Mouse (Mus musculus) MEL (cell line): ENCODE results near the gene Eef2kmt. TPM values are rescaled to one million over a fixed set of nuclear protein-coding genes. Genes with fewer than 3 reads are reported as not detected.

Experiments
- DNase-seq: peaks from one replicate; pipeline ENCODE4 v3.0.0; 2011; ENCODE audit warnings: low read depth, low spot score
- H3K27ac ChIP-seq: 2 replicates; pipeline ENCODE4 v1.5.1; 2012; ENCODE audit warnings: low read depth, mild to moderate bottlenecking, control low read depth, low read length, moderate library complexity; ENCODE audit not compliant: control insufficient read depth
- H3K27me3 ChIP-seq, 2 experiments: fragments of 150-350 bp in 1 of 2; sonication (generic) in 1 of 2; 2 replicates each; pipeline ENCODE4 v1.6.1; 2012; ENCODE audit warnings: low read length in 2 of 2, mild to moderate bottlenecking in 2 of 2, improper control_type of control experiment in 1 of 2, moderate library complexity in 1 of 2; ENCODE audit not compliant: insufficient read depth in 2 of 2, control insufficient read depth in 1 of 2
- H3K36me3 ChIP-seq, 2 experiments: 2 replicates each; pipeline ENCODE4 v1.6.1; 2012 to 2014; ENCODE audit warnings: low read length in 2 of 2, improper control_type of control experiment in 1 of 2, inconsistent platforms in 1 of 2, mild to moderate bottlenecking in 1 of 2; ENCODE audit not compliant: insufficient read depth in 2 of 2, control insufficient read depth in 1 of 2
- H3K4me1 ChIP-seq, 2 experiments: fragments of 150-350 bp in 1 of 2; sonication (generic) in 1 of 2; 2 replicates each; pipeline ENCODE4 v1.6.1; 2012; ENCODE audit warnings: low read length in 2 of 2, improper control_type of control experiment in 1 of 2, mild to moderate bottlenecking in 1 of 2; ENCODE audit not compliant: insufficient read depth in 2 of 2, control insufficient read depth in 1 of 2
- H3K4me3 ChIP-seq, 2 experiments: fragments of 150-350 bp in 1 of 2; sonication (generic) in 1 of 2; 2 replicates each; pipeline ENCODE4 v1.5.1; 2012; ENCODE audit warnings: low read depth in 2 of 2, low read length in 2 of 2, mild to moderate bottlenecking in 2 of 2, moderate library complexity in 2 of 2, control low read depth in 1 of 2, improper control_type of control experiment in 1 of 2; ENCODE audit not compliant: control insufficient read depth in 1 of 2, insufficient read depth in 1 of 2
- H3K79me2 ChIP-seq: 2 replicates; pipeline ENCODE4 v1.6.1; 2012; ENCODE audit warnings: mild to moderate bottlenecking, low read length, moderate library complexity; ENCODE audit not compliant: control insufficient read depth, poor library complexity, insufficient read depth
- H3K9ac ChIP-seq: 2 replicates; pipeline ENCODE4 v1.6.1; 2012; ENCODE audit warnings: low read depth, mild to moderate bottlenecking, control low read depth, low read length, moderate library complexity; ENCODE audit not compliant: control insufficient read depth, poor library complexity, severe bottlenecking
- H3K9me3 ChIP-seq: fragments of 150-350 bp; sonication (generic); replicated peaks from 2 replicates; pipeline ENCODE4 v1.6.1; 2012; ENCODE audit warnings: mild to moderate bottlenecking, low read length, improper control_type of control experiment, moderate library complexity; ENCODE audit not compliant: insufficient read depth
- CHD1 ChIP-seq: IDR thresholded peaks from 2 replicates; pipeline ENCODE4 v1.6.1; 2012; ENCODE audit warnings: low read depth, mild to moderate bottlenecking, inconsistent platforms, low read length, improper control_type of control experiment
- E2F4 ChIP-seq: IDR thresholded peaks from 2 replicates; pipeline ENCODE4 v1.6.1; 2011; ENCODE audit warnings: low read depth, low read length, improper control_type of control experiment, borderline replicate concordance
- ELF1 ChIP-seq: IDR thresholded peaks from 2 replicates; pipeline ENCODE4 v1.6.1; 2014; ENCODE audit warnings: low read depth, mild to moderate bottlenecking, inconsistent platforms, low read length, improper control_type of control experiment, moderate library complexity
- EP300 ChIP-seq, 2 experiments: IDR thresholded peaks; 2 replicates each; pipeline ENCODE4 v1.6.1; 2011; ENCODE audit warnings: improper control_type of control experiment in 2 of 2, low read length in 2 of 2, low read depth in 1 of 2, mild to moderate bottlenecking in 1 of 2
- ETS1 ChIP-seq: IDR thresholded peaks from 2 replicates; pipeline ENCODE4 v1.6.1; 2012; ENCODE audit warnings: low read depth, mild to moderate bottlenecking, inconsistent platforms, low read length, improper control_type of control experiment, moderate library complexity
- JUND ChIP-seq: IDR thresholded peaks from 2 replicates; pipeline ENCODE4 v1.6.1; 2011; ENCODE audit warnings: low read depth, mild to moderate bottlenecking, improper control_type of control experiment, low read length
- MAX ChIP-seq: IDR thresholded peaks from 2 replicates; pipeline ENCODE4 v1.6.1; 2011; ENCODE audit warnings: low read length, improper control_type of control experiment
- POLR2A ChIP-seq, 2 experiments: IDR thresholded peaks; 2 replicates each; pipeline ENCODE4 v1.6.1; 2011 to 2012; ENCODE audit warnings: low read length in 2 of 2, mild to moderate bottlenecking in 2 of 2, control low read depth in 1 of 2, improper control_type of control experiment in 1 of 2, low read depth in 1 of 2, moderate library complexity in 1 of 2; ENCODE audit not compliant: control insufficient read depth in 1 of 2, insufficient read depth in 1 of 2, poor library complexity in 1 of 2
- RCOR1 ChIP-seq: IDR thresholded peaks from 2 replicates; pipeline ENCODE4 v1.6.1; 2012; ENCODE audit warnings: low read depth, mild to moderate bottlenecking, inconsistent platforms, low read length, improper control_type of control experiment
- TAL1 ChIP-seq: IDR thresholded peaks from 2 replicates; pipeline ENCODE4 v1.6.1; 2012; ENCODE audit warnings: mild to moderate bottlenecking, inconsistent platforms, low read length, moderate library complexity, mixed read lengths
- UBTF ChIP-seq: IDR thresholded peaks from 2 replicates; pipeline ENCODE4 v1.6.1; 2012; ENCODE audit warnings: low read depth, mild to moderate bottlenecking, inconsistent platforms, low read length, improper control_type of control experiment, moderate library complexity, borderline replicate concordance; ENCODE audit not compliant: insufficient read depth
- ZNF384 ChIP-seq: IDR thresholded peaks from 2 replicates; pipeline ENCODE4 v1.6.1; 2012; ENCODE audit warnings: low read depth, mild to moderate bottlenecking, inconsistent platforms, low read length, improper control_type of control experiment
- polyA plus RNA-seq, 2 experiments: library from polyadenylated mRNA; stranded (reverse) in 1 of 2; unstranded in 1 of 2; fragments of >175 nt in 1 of 2; fragments of >200 nt in 1 of 2; gene quantifications; 2 replicates each; pipeline versions ENCODE4 v1.2.1 to v1.2.4; 2012; ENCODE audit warnings: low replicate concordance in 2 of 2, low read depth in 1 of 2; ENCODE audit not compliant: insufficient read length in 2 of 2, insufficient read depth in 1 of 2, missing spikeins in 1 of 2
- total RNA-seq: library from RNA; depleted of rRNA; stranded (reverse); fragments of 300-350 nt; gene quantifications from 2 replicates; pipeline ENCODE4 v1.2.3, GENCODE M21; 2012

Gene Eef2kmt
- total and polyA plus RNA-seq, 3 experiments: 21.4 to 48.6 TPM; not detected in 1

DNA sequence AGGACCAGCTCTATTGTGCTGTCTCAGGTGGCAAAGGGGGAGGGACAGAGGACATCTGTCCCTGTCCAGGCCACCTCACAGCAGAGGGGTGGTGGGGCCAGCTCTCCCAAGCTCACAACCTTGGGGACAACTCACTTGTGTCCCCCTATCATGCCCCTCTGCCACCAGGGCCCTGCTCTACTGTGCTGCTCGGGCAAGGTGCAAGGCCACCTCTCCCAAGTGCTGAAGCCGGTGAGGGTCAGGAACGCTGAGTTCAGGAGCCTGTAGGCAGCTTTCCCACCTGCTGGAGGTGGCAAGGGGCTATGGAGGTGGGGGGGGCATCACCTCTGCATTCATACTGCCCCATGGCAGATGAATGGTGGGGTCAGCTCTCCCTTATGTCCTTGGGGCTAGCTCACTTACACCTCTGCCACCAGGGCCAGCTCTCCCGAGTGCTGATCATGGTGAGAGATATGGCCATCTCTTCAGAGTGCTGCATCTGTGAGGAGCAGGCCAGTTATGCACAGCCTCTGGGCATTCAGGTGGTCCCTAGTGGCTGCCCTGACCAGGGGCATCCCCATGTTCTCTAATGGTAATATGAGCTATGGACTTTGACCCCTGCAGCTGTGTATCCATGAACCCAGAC is 15.7 kb upstream of the Eef2kmt start:
- Histone ChIP-seq H3K9me3 (no peaks in the 10 kb centered on the region), H3K79me2 (no peaks in the 10 kb centered on the region), H3K27ac (no peak overlapping the region), H3K9ac (no peak overlapping the region), H3K36me3 (no peaks in the 10 kb centered on the region), H3K4me1 (no peaks in the 10 kb centered on the region), H3K4me3 (no peak overlapping the region), H3K27me3 (no peaks in the 10 kb centered on the region; a peak in 1 of 4 replicates)
- no peak for TF ChIP-seq ZNF384
- no peak for TF ChIP-seq MAX
- TF ChIP-seq E2F4: no peak
- DNase-seq: no peak

DNA sequence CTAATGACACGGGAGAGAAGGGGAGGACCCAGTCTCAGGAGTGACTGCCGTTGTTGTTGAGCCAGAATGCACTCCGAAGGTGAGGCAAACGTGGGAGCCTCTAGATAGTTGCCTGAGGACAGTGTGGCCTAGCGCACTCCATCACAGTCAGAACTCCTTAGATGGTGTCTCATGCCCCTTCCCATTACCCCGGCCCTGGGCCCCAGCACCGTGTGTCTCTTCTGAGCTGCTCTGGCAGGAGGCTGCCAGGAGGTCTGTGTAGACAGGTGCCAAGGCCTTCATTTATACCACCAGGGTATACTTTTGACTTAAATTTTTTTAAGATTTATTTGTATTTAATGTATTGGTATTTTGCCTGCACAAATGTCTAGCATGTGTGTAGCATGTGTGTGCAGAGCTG is 8.1 kb upstream of the Eef2kmt start:
- Histone ChIP-seq H3K9ac (no peak overlapping the region), H3K36me3 (no peaks in the 10 kb centered on the region), H3K4me1 (no peaks in the 10 kb centered on the region), H3K27ac (no peak overlapping the region), H3K4me3 (no peak overlapping the region), H3K9me3 (no peaks in the 10 kb centered on the region), H3K27me3 (no peaks in the 10 kb centered on the region; a peak in 1 of 4 replicates), H3K79me2 (no peaks in the 10 kb centered on the region)
- DNase-seq: no peak
- no peak for TF ChIP-seq ZNF384
- no peak for TF ChIP-seq EP300 (IDR thresholded peaks at IDR 0.05; ENCODE audit: low read depth in 1 of 2, low read length in 2 of 2)
- TF ChIP-seq RCOR1: no peak
- TF ChIP-seq POLR2A (IDR thresholded peaks at IDR 0.05; ENCODE audit: control insufficient read depth in 1 of 2, insufficient read depth in 1 of 2, low read depth in 1 of 2, low read length in 2 of 2, poor library complexity in 1 of 2): no peak
- TF ChIP-seq ETS1: no peak
- no peak for TF ChIP-seq TAL1
- TF ChIP-seq JUND: no peak

DNA sequence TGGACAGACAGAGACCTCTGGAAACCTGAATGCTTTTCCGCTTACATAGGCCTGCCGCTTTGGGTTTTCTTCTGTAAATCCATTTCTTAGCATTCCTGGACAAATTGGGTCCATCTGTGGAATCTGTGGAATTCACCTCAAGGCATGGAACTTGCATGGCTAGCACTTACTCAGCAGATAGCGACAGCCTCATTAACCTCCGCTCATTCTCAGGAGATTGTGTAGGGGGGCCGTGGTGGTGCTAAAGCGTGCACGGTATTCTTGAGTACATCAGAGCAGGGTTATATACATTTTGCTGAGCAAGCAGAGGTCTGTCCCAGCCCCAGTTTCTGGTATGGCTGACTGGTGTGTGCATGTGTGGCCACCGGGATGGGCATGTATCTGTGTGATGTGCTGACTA is 7.4 kb upstream of the Eef2kmt start:
- Histone ChIP-seq H3K79me2 (no peaks in the 10 kb centered on the region), H3K9me3 (no peaks in the 10 kb centered on the region), H3K4me3 (no peak overlapping the region), H3K27me3 (no peaks in the 10 kb centered on the region), H3K4me1 (no peaks in the 10 kb centered on the region), H3K27ac (no peak overlapping the region), H3K9ac (no peak overlapping the region), H3K36me3 (no peaks in the 10 kb centered on the region)
- no peak for DNase-seq
- TF ChIP-seq ELF1: no peak
- no peak for TF ChIP-seq CHD1
- no peak for TF ChIP-seq UBTF
